Mouse (Mus musculus) kidney, postnatal 25 days (tissue): ENCODE measurements around the gene Ccdc107.
A peak's percentile ranks its signal among the peaks of the same experiment; 100 is the strongest.

Source experiments
- DNase-seq, 2 experiments: peaks; one replicate each; pipeline ENCODE4 v3.0.0; 2021; ENCODE audit warnings: mixed read lengths in 2 of 2

The Ccdc107 gene

DNA sequence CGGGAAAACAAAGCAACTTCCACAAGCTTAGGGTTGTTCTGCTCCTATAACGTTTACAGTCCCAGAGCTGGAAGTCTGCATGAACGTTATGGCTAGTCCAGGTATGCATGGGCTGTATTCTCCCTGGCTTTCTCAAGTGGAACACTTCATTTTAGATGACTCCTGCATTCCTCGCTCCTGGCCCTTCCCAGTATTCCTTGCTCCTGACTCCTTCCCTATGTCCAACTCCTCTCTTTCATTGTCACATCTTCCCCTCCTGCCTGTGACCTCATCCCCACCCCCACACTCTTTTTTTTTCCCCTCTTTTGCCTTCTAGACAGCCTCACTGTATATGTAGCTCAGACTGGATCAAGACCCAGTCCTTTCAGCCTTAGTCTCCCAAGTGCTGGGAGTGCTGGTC is 21.1 kb downstream of the Ccdc107 start:
- no peak for DNase-seq

GRCm38 (mm10) chr4:43515764-43516708 is 23.3 kb downstream of the Ccdc107 start:
- no peak for DNase-seq

- no peak for DNase-seq
These were observed 26.9 kb downstream of the Ccdc107 start for GRCm38 (mm10) chr4:43519551-43519950.

DNA sequence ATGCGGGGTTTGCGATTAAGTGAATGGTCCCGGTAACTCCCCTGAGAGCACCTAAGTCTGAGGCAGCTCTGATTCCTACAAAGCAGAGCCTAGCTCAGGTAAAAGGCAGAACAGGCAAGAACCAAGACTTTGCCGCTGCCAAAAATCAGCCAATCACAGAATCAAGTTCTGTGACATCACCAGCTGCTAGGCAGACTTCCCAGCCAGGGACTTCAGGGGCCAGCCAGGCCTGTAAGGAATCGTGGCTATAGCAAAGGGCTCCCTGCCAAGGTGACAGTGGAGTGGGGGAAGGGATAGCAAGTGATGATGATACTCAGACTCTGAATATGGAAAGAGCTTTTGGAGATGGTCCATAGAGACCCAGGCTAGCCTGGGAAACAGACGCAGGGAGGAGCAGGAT is 27.3 kb downstream of the Ccdc107 start:
- DNase-seq, result peak; percentile 89 to 94

GRCm38 (mm10) chr4:43527880-43528279 is 35.2 kb downstream of the Ccdc107 start:
- no peak for DNase-seq

DNA sequence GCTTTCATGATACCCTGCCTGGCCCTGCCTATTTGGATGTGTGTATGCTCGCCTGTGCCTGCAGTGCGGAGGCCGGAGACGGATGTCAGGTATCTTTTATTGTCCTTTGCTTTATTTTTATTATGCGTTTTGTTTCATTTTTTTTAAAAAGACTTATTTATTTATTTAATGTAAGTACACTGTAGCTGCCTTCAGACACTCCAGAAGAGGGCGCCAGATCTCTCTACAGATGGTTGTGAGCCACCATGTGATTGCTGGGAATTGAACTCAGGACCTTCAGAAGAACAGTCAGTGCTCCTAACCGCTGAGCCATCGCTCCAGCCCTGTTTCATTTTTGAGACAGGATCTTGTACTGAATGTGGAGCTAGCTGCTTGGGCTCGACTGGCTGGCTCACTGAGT is 35.8 kb downstream of the Ccdc107 start:
- peak in 1 of 2 experiments; percentile 53 for DNase-seq

GRCm38 (mm10) chr4:43530081-43530501 is 37.4 kb downstream of the Ccdc107 start:
- peak in 1 of 2 experiments; percentile 42 for DNase-seq

GRCm38 (mm10) chr4:43530581-43530980 is 37.9 kb downstream of the Ccdc107 start:
- DNase-seq, result peak; percentile 79 to 89

DNA sequence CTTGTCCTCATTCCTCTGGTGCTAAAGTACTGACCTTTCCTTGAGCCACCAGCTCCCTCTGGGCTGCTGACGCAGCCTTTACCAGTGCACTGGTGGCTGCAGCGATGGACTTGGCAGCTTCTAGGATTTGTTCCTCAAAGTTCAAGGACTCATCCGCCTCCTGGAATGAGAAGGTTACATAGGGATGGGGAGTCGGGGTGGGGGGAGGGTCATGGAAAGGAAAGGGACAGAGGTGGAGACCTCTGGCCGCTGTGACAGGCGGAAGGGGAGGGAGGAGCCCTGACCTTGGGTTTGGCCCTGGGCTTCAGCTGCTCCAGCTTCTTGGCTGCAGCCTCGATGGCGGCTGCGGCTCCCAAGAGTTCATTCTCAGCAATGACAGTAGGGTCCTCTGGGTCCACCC is 40.6 kb downstream of the Ccdc107 start:
- peak; percentile 56 to 75 for DNase-seq

GRCm38 (mm10) chr4:43535628-43536027 is 42.9 kb downstream of the Ccdc107 start:
- DNase-seq, result no peak

- no peak for DNase-seq
These were observed 43.3 kb downstream of the Ccdc107 start for GRCm38 (mm10) chr4:43536031-43536430.

GRCm38 (mm10) chr4:43542044-43542443 is 49.3 kb downstream of the Ccdc107 start:
- DNase-seq, result no peak
